Mouse (Mus musculus): ENCODE data around the gene Gm14444. TPM values are rescaled to one million over a fixed set of nuclear protein-coding genes. Genes with fewer than 3 reads are reported as not detected.
"Not testable (repeated sequence)": the region's sequence is repeated elsewhere in the genome, so short reads cannot be mapped to it uniquely, and the experiment has no call there.

Gene Gm14444
- not detected in 2 replicates for polyA plus RNA-seq (2015; fragmentation: Nextera tagmentation; extraction: Ambion mirVana)

GRCm38 (mm10) chr2:175010022-175010421 is at the start of gene Gm14444:
TSS of gene Gm14444 (plus strand) at chr2:175010241.
- not testable (repeated sequence) for H3K9ac ChIP-seq (ENCODE audit: low read length); H3K4me3 ChIP-seq (ENCODE audit: low read length); H3K27ac ChIP-seq (ENCODE audit: low read length); H3K27me3 ChIP-seq (ENCODE audit: control insufficient read depth, insufficient read depth, low read length); H3K9me3 ChIP-seq (replicated peaks; ENCODE audit: control insufficient read depth, low read length); H3K36me3 ChIP-seq (ENCODE audit: control insufficient read depth, insufficient read depth); H3K4me2 ChIP-seq (ENCODE audit: low read depth, low read length); H3K4me1 ChIP-seq (ENCODE audit: control insufficient read depth, insufficient read depth, low read length); ATAC-seq (replicated peaks; ENCODE audit: extremely low read depth, insufficient read depth, low FRiP score)
- WGBS, result 54% methylated on average over 1 of the region's 1 CpGs

- not testable (repeated sequence) for H3K36me3 ChIP-seq (ENCODE audit: control insufficient read depth, insufficient read depth); H3K27ac ChIP-seq (ENCODE audit: low read length); H3K9ac ChIP-seq (ENCODE audit: low read length); ATAC-seq (replicated peaks; ENCODE audit: extremely low read depth, insufficient read depth, low FRiP score); H3K9me3 ChIP-seq (replicated peaks; ENCODE audit: control insufficient read depth, low read length); H3K4me3 ChIP-seq (ENCODE audit: low read length); H3K4me2 ChIP-seq (ENCODE audit: low read depth, low read length); H3K4me1 ChIP-seq (ENCODE audit: control insufficient read depth, insufficient read depth, low read length); H3K27me3 ChIP-seq (ENCODE audit: control insufficient read depth, insufficient read depth, low read length)
- 60% methylated on average over 3 of the region's 3 CpGs for WGBS
Measured at GRCm38 (mm10) chr2:174965466-174965865, 44.6 kb upstream of the Gm14444 start.

- not testable (repeated sequence) for H3K27ac ChIP-seq (ENCODE audit: low read length); H3K36me3 ChIP-seq (ENCODE audit: control insufficient read depth, insufficient read depth); H3K4me2 ChIP-seq (ENCODE audit: low read depth, low read length); H3K9ac ChIP-seq (ENCODE audit: low read length); H3K4me1 ChIP-seq (ENCODE audit: control insufficient read depth, insufficient read depth, low read length); H3K4me3 ChIP-seq (ENCODE audit: low read length); ATAC-seq (replicated peaks; ENCODE audit: extremely low read depth, insufficient read depth, low FRiP score); H3K9me3 ChIP-seq (replicated peaks; ENCODE audit: control insufficient read depth, low read length); H3K27me3 ChIP-seq (ENCODE audit: control insufficient read depth, insufficient read depth, low read length)
- 94% methylated on average over 25 of the region's 27 CpGs for WGBS
Measured at GRCm38 (mm10) chr2:175044268-175044667, 34.2 kb downstream of the Gm14444 start.

GRCm38 (mm10) chr2:175067681-175068261 is 57.7 kb downstream of the Gm14444 start, which contains the start of gene Gm14393:
TSS of gene Gm14393 (minus strand) at chr2:175067781.
- not testable (repeated sequence) for ATAC-seq (replicated peaks; ENCODE audit: extremely low read depth, insufficient read depth, low FRiP score); H3K4me2 ChIP-seq (ENCODE audit: low read depth, low read length)
- 71% methylated on average over 1 of the region's 1 CpGs for WGBS

More at GRCm38 (mm10) chr2:175067681-175068261, 57.7 kb downstream of the Gm14444 start, which contains the start of gene Gm14393:
- not testable (repeated sequence) for H3K9me3 ChIP-seq (replicated peaks; ENCODE audit: control insufficient read depth, low read length); H3K27ac ChIP-seq (ENCODE audit: low read length); H3K4me1 ChIP-seq (ENCODE audit: control insufficient read depth, insufficient read depth, low read length); H3K27me3 ChIP-seq (ENCODE audit: control insufficient read depth, insufficient read depth, low read length); H3K36me3 ChIP-seq (ENCODE audit: control insufficient read depth, insufficient read depth); H3K4me3 ChIP-seq (ENCODE audit: low read length); H3K9ac ChIP-seq (ENCODE audit: low read length)

Other genes starting within 250 kb of the Gm14444 start
- 0.95 and 3.9 TPM in 2 replicates for gene Edn3, start 249.6 kb upstream of the Gm14444 start, polyA plus RNA-seq (2015; fragmentation: Nextera tagmentation; extraction: Ambion mirVana)
- 0.58 and 1.1 TPM in 2 replicates for gene Gm14393, start 57.5 kb downstream of the Gm14444 start, polyA plus RNA-seq (2015; fragmentation: Nextera tagmentation; extraction: Ambion mirVana)
- gene Gm14399, start 131.8 kb downstream of the Gm14444 start, polyA plus RNA-seq (2015; fragmentation: Nextera tagmentation; extraction: Ambion mirVana), result 5.8 and 6.5 TPM in 2 replicates
- gene Gm14443, start 165.6 kb downstream of the Gm14444 start, polyA plus RNA-seq (2015; fragmentation: Nextera tagmentation; extraction: Ambion mirVana), result 0.59 and 0.79 TPM in 2 replicates
- gene Gm14391, start 196.7 kb downstream of the Gm14444 start, polyA plus RNA-seq (2015; fragmentation: Nextera tagmentation; extraction: Ambion mirVana), result 1.1 and 6.1 TPM in 2 replicates

Data from heart, embryonic 16.5 days (tissue).